Mouse (Mus musculus) Patski (cell line): ENCODE data around the gene Zfp518b. TPM values are rescaled to one million over a fixed set of nuclear protein-coding genes. Genes with fewer than 3 reads are reported as not detected.
A peak's percentile ranks its signal among the peaks of the same experiment; 100 is the strongest.

Source experiments
- ATAC-seq: fragments of 100-300 bp; one replicate; pipeline ENCODE4 v1.8.0; 2021
- CTCF ChIA-PET: fragments of 350-600 bp; sonication (Branson Sonifier 250); formaldehyde crosslinking; loops from one replicate; lab custom pipeline; 2022; ENCODE audit warnings: inconsistent platforms; lab: Charles Lee
- POLR2A ChIA-PET: fragments of 350-600 bp; sonication (Branson Sonifier 250); formaldehyde crosslinking; loops from one replicate; lab custom pipeline; 2022; ENCODE audit warnings: antibody characterized with exemption, inconsistent platforms; lab: Charles Lee
- DNase-seq: peaks from one replicate; pipeline ENCODE4 v3.0.0-alpha.2; 2011; ENCODE audit warnings: low read depth, low spot score
- H3K27me3 ChIP-seq: fragments of 371-371 bp; one replicate; pipeline ENCODE4 v1.5.1; 2021
- CTCF ChIP-seq: fragments of 100-300 bp; IDR thresholded peaks from one replicate; pipeline ENCODE4 v1.5.1; 2021
- in situ Hi-C: fragments of 300-500 bp; cut with MboI; formaldehyde crosslinking; loops from 3 replicates; pipeline ENCODE4 v1.11.1; 2018; ENCODE audit warnings: low pct_unique_long_range_greater_than_20kb, mixed read lengths
- polyA plus RNA-seq: library from polyadenylated mRNA; unstranded; gene quantifications from one replicate; pipeline ENCODE4 v1.2.3, GENCODE M21; 2021

Gene Zfp518b
- 1.3 TPM for polyA plus RNA-seq

- ChIA-PET POLR2A (no interaction called here), CTCF (no interaction called here)
- peak; percentile 28 for ATAC-seq
- H3K27me3 ChIP-seq, result peaks cover 4% of the 10 kb centered on the region
- TF ChIP-seq CTCF, result no peak
- DNase-seq, result no peak
- in situ Hi-C loops, result no loop called here
These were observed at the start of gene Zfp518b for GRCm38 (mm10) chr5:38684164-38684911. Gene Zfp518b, minus strand, starts transcription at chr5:38684826.

- ChIA-PET CTCF (no interaction called here), POLR2A (no interaction called here)
- H3K27me3 ChIP-seq, result no peaks in the 10 kb centered on the region
- no peak for DNase-seq
- TF ChIP-seq CTCF, result no peak
- in situ Hi-C loops, result no loop called here
- no peak for ATAC-seq
These were observed 24.4 kb upstream of the Zfp518b start for GRCm38 (mm10) chr5:38708940-38709581.

- in situ Hi-C loops, result no loop called here
- DNase-seq (no peak), ATAC-seq (no peak)
- H3K27me3 ChIP-seq, result no peaks in the 10 kb centered on the region
- CTCF ChIA-PET, result no interaction called here
- TF ChIP-seq CTCF, result no peak
- POLR2A ChIA-PET, result no interaction called here
These were observed 22.9 kb upstream of the Zfp518b start for GRCm38 (mm10) chr5:38707364-38708075.

- ChIA-PET CTCF (no interaction called here), POLR2A (no interaction called here)
- ATAC-seq (no peak), DNase-seq (no peak)
- H3K27me3 ChIP-seq, result no peaks in the 10 kb centered on the region
- TF ChIP-seq CTCF, result no peak
- in situ Hi-C loops, result no loop called here
These were observed 18.3 kb upstream of the Zfp518b start for GRCm38 (mm10) chr5:38702941-38703340.

GRCm38 (mm10) chr5:38702091-38702490, 17.5 kb upstream of the Zfp518b start:
- ChIA-PET POLR2A (no interaction called here), CTCF (no interaction called here)
- DNase-seq (no peak), ATAC-seq (no peak)
- no peaks in the 10 kb centered on the region for H3K27me3 ChIP-seq
- no peak for TF ChIP-seq CTCF
- in situ Hi-C loops, result no loop called here

- ChIA-PET CTCF (no interaction called here), POLR2A (no interaction called here)
- in situ Hi-C loops, result no loop called here
- H3K27me3 ChIP-seq, result no peaks in the 10 kb centered on the region
- no peak for TF ChIP-seq CTCF
- DNase-seq (no peak), ATAC-seq (no peak)
These were observed 13.8 kb upstream of the Zfp518b start for GRCm38 (mm10) chr5:38698466-38698865.

- no peak for DNase-seq
These were observed 13.4 kb upstream of the Zfp518b start for GRCm38 (mm10) chr5:38698046-38698445.

GRCm38 (mm10) chr5:38696616-38697375, 12.2 kb upstream of the Zfp518b start:
- in situ Hi-C loops, result no loop called here
- ChIA-PET POLR2A (no interaction called here), CTCF (no interaction called here)
- DNase-seq, result no peak
- no peaks in the 10 kb centered on the region for H3K27me3 ChIP-seq
- no peak for ATAC-seq
- no peak for TF ChIP-seq CTCF

More at GRCm38 (mm10) chr5:38698046-38698445, 13.4 kb upstream of the Zfp518b start:
- in situ Hi-C loops, result no loop called here
- POLR2A ChIA-PET, result no interaction called here
- no peak for TF ChIP-seq CTCF
- ATAC-seq, result no peak
- CTCF ChIA-PET, result no interaction called here
- H3K27me3 ChIP-seq, result no peaks in the 10 kb centered on the region

- ChIA-PET CTCF (no interaction called here), POLR2A (no interaction called here)
- no peaks in the 10 kb centered on the region for H3K27me3 ChIP-seq
- DNase-seq (no peak), ATAC-seq (no peak)
- TF ChIP-seq CTCF, result no peak
- in situ Hi-C loops, result no loop called here
These were observed 8.2 kb upstream of the Zfp518b start for GRCm38 (mm10) chr5:38692859-38693258.

GRCm38 (mm10) chr5:38689186-38689585, 4.6 kb upstream of the Zfp518b start:
- H3K27me3 ChIP-seq, result peaks cover 4% of the 10 kb centered on the region
- CTCF ChIA-PET, result no interaction called here
- POLR2A ChIA-PET, result no interaction called here
- ATAC-seq (no peak), DNase-seq (no peak)
- in situ Hi-C loops, result no loop called here
- TF ChIP-seq CTCF, result no peak
